Mouse (Mus musculus) mature B cell (primary cell): ENCODE data around the gene Uqcrc2.

Experiments
- in situ Hi-C: fragments of 300-500 bp; cut with MboI; formaldehyde crosslinking; loops from 2 replicates; pipeline ENCODE4 v1.14.3; 2019

Gene Uqcrc2

DNA sequence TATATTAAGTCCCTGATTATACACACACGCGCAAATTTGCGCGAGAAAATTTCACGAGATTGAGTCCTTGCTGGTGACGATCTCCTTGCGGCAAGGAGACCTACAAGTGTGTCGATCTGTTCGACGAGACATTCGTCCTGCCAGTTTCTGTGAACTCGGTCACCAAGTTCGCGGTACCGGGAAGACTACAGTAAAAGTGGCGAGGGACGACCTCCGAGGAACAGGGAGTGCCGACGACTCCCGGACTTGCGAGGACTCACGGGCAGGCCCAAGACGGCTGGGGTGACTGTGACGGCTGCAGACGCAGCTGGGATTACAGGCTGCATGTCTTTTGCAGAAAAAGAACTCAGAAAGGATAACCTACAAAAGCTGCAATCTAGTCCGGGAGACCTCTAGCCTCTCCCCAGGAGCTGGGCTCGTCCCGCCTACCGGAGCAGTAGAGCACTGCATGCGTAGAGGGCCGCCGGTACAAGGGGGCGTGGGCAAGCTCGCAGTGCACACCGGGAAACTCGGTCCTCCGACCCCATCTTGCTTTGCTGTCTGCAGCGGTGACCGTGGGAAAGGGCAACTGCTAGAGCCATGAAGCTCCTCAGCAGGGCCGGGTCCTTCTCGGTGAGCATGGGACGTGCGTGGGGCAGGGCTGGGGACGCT, at the start of gene Uqcrc2:
Uqcrc2 (plus strand) TSS at position 466 of the 651 bp plus-strand sequence.
- in situ Hi-C loops, result loop anchor here (25.0 kb wide), 1 partner anchor 748 kb away; the partner anchor contains the start of genes Dcun1d3 and Lyrm1

- in situ Hi-C loops, result no loop called here
Observed at GRCm38 (mm10) chr7:120597203-120597743, 37.7 kb upstream of the Uqcrc2 start.

DNA sequence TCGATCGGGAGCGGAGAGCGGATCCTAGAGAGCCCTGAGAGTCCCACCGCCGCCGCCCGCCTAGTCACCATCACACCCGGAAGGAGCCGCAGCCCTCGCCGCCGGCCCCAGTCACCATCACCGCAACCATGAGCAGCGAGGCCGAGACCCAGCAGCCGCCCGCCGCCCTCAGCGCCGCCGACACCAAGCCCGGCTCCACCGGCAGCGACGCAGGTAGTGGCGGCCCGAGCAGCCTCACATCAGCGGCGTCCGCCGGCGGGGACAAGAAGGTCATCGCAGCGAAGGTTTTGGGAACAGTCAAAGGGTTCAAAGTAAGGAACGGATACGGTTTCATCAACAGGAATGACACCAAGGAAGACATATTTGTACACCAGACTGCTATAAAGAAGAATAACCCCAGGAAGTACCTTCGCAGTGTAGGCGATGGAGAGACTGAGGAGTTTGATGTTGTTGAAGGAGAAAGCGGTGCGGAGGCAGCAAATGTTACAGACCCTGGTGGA, 37.2 kb upstream of the Uqcrc2 start:
- in situ Hi-C loops, result no loop called here

GRCm38 (mm10) chr7:120598355-120598754, 36.6 kb upstream of the Uqcrc2 start:
- in situ Hi-C loops, result no loop called here

DNA sequence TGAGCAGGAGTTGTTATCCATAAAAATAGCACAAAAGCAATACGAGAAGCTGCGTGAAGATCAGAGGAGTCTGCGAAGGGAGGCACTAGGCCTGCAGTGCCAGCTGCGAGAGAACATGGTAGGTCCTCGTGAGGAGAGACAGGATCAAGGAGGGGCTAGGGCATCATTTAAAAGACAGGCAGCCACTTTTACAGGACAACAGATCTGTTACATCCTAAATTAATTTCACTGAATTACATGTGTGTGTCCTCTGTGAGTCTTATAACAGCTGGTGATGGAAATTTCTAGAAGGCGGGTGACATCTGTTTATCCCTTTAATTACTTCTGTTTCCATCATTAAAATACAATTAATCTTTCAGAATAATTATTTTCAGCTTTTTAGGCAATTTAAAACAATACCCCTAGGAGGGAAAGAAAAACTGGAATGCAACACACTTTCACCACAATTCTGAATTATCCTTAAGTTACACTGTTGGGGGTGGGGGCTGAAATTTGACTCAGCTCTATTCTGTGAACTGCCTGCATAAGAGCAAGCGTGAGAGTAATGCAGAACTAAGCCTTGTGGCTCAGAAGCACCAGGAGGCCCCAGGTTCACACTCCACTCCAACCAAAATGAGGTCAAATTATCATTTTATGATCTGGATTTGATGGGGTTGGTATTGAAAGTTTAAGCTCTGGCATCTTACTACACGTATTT, 14.8 kb upstream of the Uqcrc2 start:
- in situ Hi-C loops, result no loop called here

DNA sequence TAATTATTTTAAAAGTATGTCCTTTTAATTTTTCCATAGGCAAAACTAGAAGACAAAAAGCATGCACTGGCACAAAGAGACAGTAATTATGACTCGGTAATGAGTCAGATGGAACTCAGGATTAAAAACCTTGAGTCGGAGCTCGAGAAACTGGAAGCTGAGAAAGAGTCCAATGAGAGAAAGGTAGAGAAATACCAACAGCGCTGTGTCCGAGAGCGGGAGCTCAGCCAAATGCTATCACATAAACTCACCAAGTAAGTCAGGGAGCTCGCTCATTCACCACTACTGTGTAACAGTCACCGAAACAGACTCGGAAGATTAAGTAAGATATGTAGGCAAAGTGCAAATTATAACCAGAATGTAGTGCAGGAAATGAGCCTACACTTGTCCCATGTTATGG, 14.1 kb upstream of the Uqcrc2 start:
- in situ Hi-C loops, result no loop called here

DNA sequence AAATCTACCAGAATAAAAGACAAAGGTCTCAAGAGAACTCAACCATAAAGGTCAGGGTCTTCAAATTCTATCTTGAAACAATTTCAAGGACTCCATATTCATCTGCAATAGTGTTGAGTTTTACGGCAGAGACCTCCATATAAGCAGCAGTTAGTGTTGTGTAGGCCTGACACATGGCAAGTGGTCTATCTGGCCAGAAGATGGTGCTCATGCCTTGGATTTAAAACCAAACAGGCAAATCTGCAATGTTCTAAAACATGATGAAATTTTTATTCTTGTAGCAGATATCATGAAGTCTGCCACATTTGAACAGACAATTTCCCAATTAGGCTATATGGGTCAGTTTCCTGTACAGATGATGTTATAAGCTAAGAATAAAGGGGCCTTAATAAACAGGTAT, 2.5 kb upstream of the Uqcrc2 start:
- in situ Hi-C loops, result loop anchor here (25.0 kb wide), 1 partner anchor 745 kb away; the partner anchor contains the start of genes Dcun1d3 and Lyrm1

GRCm38 (mm10) chr7:120634301-120634700, 675 bp upstream of the Uqcrc2 start:
- in situ Hi-C loops, result loop anchor here (25.0 kb wide), 1 partner anchor 747 kb away; the partner anchor contains the start of genes Dcun1d3 and Lyrm1

DNA sequence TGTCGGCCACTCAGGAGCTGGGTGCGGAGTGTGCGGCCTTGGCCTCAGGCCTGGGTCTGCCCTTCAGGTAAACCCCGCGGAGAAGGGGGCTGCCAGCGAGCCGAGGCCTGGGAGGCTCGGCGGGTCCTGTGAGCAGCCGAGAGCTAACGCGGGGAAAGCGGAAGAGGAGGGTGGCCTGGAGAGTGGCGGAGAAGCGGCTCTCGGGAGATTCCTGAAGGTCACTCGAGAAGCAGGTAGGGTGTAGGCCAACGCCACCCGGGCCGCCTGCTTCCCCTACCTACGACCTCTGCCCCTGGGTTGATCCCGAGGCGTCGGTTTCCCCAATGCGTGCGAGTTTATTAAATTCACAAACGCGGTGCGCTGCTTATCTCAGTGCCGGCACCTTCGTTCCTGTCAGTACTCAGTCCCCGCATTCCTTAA, 396 bp downstream of the Uqcrc2 start:
- in situ Hi-C loops, result loop anchor here (25.0 kb wide), 1 partner anchor 748 kb away; the partner anchor contains the start of genes Dcun1d3 and Lyrm1

DNA sequence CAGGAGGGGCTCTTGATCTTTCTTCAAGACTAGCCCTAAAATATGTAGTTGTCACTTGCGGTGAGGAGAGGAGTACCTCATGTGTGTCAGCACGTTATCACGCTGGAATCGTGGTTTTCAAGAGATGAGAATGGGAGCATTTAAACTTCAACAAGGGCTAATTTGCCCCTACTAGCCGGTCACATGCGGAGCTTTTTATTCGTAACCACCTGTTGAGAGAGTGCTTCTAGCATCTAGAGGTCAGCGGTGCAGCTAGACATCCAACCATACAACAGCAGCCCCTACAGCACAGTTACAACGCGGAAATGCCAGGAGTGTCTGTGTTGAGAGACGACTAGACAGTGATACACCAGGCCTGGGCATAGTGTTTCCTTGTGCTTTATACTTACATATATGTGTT, 845 bp downstream of the Uqcrc2 start:
- in situ Hi-C loops, result loop anchor here (25.0 kb wide), 1 partner anchor 749 kb away; the partner anchor contains the start of genes Dcun1d3 and Lyrm1

- in situ Hi-C loops, result loop anchor here (25.0 kb wide), 1 partner anchor 756 kb away; the partner anchor contains the start of genes Dcun1d3 and Lyrm1
Observed at GRCm38 (mm10) chr7:120643217-120643616, 8.2 kb downstream of the Uqcrc2 start.

DNA sequence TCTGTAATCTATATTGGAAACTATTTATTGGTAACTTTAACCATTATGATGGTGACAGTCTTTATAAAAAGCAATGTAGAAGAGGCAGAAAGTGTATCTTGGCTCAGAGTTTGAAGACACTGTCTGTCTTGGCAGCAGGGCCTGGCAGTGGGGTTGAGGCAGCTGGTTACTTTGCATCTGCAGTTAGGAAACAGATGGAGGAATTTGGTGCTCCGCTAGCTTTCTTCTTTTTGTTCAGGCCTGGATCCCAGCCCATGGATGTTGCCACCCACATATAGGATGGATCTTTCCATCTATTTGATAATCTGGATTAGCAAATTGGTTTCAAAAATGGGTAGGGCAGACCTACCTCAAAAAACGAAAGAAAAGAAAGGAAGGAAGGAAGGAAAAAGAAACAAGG, 12.9 kb downstream of the Uqcrc2 start:
- in situ Hi-C loops, result loop anchor here (25.0 kb wide), 1 partner anchor 761 kb away; the partner anchor contains the start of genes Dcun1d3 and Lyrm1

DNA sequence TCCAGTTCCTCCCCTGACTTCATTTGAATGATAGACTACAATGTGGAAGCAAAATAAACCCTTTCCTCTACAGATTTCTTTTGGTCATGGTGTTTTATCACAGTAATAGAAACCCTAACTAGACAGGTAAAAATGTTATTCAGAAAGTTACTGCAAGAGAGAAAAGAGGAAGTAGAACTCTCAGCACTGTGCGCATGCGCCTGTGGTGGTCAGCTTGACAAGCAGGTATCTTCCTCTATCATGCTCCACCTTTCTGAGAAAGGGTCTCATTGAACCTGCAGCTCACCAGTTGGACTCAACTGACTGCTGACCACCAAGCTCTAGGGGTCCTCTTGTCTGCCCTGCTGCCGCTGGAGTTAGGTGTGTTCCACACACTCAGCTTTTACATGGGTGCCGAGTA, 27.1 kb downstream of the Uqcrc2 start:
- in situ Hi-C loops, result no loop called here

- in situ Hi-C loops, result no loop called here
Observed at GRCm38 (mm10) chr7:120670153-120670875, 35.3 kb downstream of the Uqcrc2 start, which contains the start of gene Pdzd9. Gene Pdzd9 (minus strand): TSS chr7:120670343.

DNA sequence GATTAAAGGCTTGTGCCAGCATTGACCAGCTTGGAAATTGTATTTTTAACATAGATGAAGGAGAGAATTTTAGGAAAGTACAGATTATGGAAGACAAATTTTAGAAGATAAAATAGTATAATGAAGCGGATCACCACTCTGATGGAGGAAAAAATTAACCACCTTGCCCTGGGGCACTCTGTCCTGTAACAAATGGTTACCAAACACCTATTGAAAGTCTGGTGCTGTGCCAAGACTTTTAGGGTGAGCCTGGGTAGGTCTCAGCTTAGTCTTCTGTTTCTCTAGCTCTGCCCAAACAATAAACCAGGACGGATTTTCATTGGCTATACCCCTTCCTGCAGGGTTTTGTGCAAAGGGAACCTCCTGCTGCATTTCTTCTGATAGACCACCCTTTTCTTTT, 36.3 kb downstream of the Uqcrc2 start:
- in situ Hi-C loops, result no loop called here

GRCm38 (mm10) chr7:120677001-120677643, 42.1 kb downstream of the Uqcrc2 start, which contains the start of gene Mosmo:
Gene Mosmo (plus strand): TSS chr7:120677618.
- in situ Hi-C loops, result no loop called here

DNA sequence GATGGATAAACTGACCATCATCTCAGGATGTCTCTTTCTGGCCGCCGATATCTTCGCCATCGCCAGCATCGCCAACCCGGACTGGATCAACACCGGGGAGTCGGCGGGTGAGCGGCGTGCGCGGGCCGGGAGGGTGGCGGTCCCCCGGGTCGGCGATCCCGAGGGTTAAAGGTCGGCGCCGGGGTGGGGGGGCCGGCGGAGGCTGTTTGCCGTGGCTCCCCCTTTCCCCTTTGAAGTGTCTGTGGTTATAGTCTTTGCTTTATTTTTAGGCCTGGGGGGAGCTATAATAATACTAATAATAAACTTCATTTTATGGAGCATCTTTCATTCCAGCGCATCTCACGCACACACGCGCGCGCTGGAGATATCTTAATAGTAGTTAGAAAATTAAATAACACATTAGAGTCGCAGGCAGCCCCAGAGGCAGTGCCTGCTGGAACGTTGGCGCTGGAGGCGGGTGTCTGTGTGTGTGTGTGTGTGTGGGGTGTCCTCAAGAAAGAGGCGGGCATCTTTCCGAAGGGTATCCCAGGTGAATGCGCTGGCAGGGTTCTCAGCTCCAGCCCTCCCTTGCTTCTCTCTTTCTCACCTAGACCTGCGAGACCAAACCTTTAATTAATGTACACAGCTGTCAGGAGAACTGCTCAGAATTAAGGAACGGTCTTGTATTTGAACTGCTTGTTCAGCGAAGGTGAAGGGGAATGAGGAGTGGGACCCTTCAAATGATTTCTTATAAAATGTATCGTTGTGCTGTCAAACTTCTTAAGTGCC, 43.0 kb downstream of the Uqcrc2 start:
- in situ Hi-C loops, result no loop called here

DNA sequence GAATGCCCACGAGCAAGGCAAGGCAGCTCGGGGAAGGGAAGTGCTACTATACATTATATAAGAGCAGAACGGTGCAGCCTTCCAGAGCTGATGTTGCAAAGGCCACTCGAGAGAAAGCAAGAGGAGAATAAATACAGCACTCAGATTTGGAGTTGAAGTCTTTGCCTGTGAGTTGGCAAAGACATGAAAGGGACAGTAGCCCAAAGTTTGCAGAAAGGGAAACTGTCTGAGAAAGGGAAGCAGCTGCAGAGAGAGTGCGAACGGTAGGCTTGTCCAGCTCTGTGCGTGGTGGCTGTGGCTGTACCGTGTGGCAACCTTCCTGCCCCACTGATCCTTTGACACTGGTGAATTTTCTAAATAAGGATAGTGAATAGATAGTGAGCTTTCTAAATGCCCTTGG, 44.0 kb downstream of the Uqcrc2 start:
- in situ Hi-C loops, result no loop called here

GRCm38 (mm10) chr7:120682002-120682401, 47.0 kb downstream of the Uqcrc2 start:
- in situ Hi-C loops, result no loop called here

- in situ Hi-C loops, result no loop called here
Observed at GRCm38 (mm10) chr7:120684731-120685161, 49.8 kb downstream of the Uqcrc2 start.
